Mouse (Mus musculus): ENCODE data around the gene Shroom3. TPM values are rescaled to one million over a fixed set of nuclear protein-coding genes. Genes with fewer than 3 reads are reported as not detected.

Gene Shroom3
- polyA plus RNA-seq, 1 experiment from 2014 or later: 1.1 TPM

- WGBS: 79% methylated on average over 17 of the region's 17 CpGs
- Histone ChIP-seq H3K4me1 (ENCODE audit: control insufficient read depth, insufficient read depth, low read length) (peaks cover 4% of the 10 kb centered on the region; the same call in 1 of the 2 replicates), H3K27me3 (ENCODE audit: control insufficient read depth, insufficient read depth, low read depth, low read length) (no peaks in the 10 kb centered on the region), H3K27ac (ENCODE audit: low read length) (no peak overlapping the region), H3K36me3 (ENCODE audit: control insufficient read depth, insufficient read depth, low read length) (no peaks in the 10 kb centered on the region), H3K9me3 (replicated peaks; ENCODE audit: control insufficient read depth, low read length, poor library complexity, severe bottlenecking) (no peaks in the 10 kb centered on the region), H3K4me3 (ENCODE audit: low read depth, low read length) (no peak overlapping the region), H3K9ac (ENCODE audit: low read depth, low read length) (no peak overlapping the region), H3K4me2 (ENCODE audit: low read length) (no peak overlapping the region)
- ATAC-seq: no peak
Observed at GRCm38 (mm10) chr5:93000774-93001757, 317.8 kb downstream of the Shroom3 start.

DNA sequence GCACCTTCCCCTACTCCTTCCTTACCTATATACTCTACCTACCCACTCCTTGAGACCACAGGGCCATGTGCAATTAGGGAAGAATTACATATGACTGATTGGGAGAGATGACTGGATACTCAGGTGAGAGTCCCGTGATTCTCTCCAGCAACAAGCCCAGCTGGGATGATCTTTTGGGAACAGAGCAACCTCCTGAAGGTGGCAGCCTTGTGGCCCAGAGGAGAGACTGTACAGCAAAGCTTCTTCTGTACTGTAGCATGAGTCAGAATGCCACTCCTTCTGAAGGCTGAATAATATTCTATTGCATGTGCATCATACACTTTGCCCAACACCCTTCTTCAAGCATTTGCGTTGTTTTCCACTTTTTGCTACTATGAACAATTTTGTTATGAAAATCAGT lies 319.4 kb downstream of the Shroom3 start:
- Histone ChIP-seq H3K27me3 (ENCODE audit: control insufficient read depth, insufficient read depth, low read depth, low read length) (no peaks in the 10 kb centered on the region), H3K4me2 (ENCODE audit: low read length) (no peak overlapping the region), H3K4me3 (ENCODE audit: low read depth, low read length) (no peak overlapping the region), H3K9ac (ENCODE audit: low read depth, low read length) (no peak overlapping the region), H3K4me1 (ENCODE audit: control insufficient read depth, insufficient read depth, low read length) (peaks cover 4% of the 10 kb centered on the region; the same call in 1 of the 2 replicates), H3K9me3 (replicated peaks; ENCODE audit: control insufficient read depth, low read length, poor library complexity, severe bottlenecking) (no peaks in the 10 kb centered on the region), H3K36me3 (ENCODE audit: control insufficient read depth, insufficient read depth, low read length) (no peaks in the 10 kb centered on the region), H3K27ac (ENCODE audit: low read length) (no peak overlapping the region)
- ATAC-seq: no peak
- WGBS: 90% methylated on average over 2 of the region's 2 CpGs

- Histone ChIP-seq H3K4me3 (ENCODE audit: low read depth, low read length) (peak overlapping the region; percentile 19), H3K36me3 (ENCODE audit: control insufficient read depth, insufficient read depth, low read length) (no peaks in the 10 kb centered on the region), H3K4me2 (ENCODE audit: low read length) (peak overlapping the region; percentile 46), H3K27ac (ENCODE audit: low read length) (no peak overlapping the region), H3K4me1 (ENCODE audit: control insufficient read depth, insufficient read depth, low read length) (peaks cover 4% of the 10 kb centered on the region; the same call in 1 of the 2 replicates), H3K27me3 (ENCODE audit: control insufficient read depth, insufficient read depth, low read depth, low read length) (no peaks in the 10 kb centered on the region), H3K9ac (ENCODE audit: low read depth, low read length) (no peak overlapping the region), H3K9me3 (replicated peaks; ENCODE audit: control insufficient read depth, low read length, poor library complexity, severe bottlenecking) (no peaks in the 10 kb centered on the region)
- ATAC-seq: peak; percentile 22; the same call in 1 of the 2 replicates
- 11% methylated on average over 20 of the region's 20 CpGs for WGBS
Observed at GRCm38 (mm10) chr5:93005229-93005814, 322.1 kb downstream of the Shroom3 start.

- H3K4me3 ChIP-seq (ENCODE audit: low read depth, low read length): peak overlapping the region; percentile 19; the same call in 1 of the 2 replicates
- H3K36me3 ChIP-seq (ENCODE audit: control insufficient read depth, insufficient read depth, low read length): no peaks in the 10 kb centered on the region
- no peak overlapping the region for H3K9ac ChIP-seq (ENCODE audit: low read depth, low read length)
- ATAC-seq: peak; percentile 72
- H3K27me3 ChIP-seq (ENCODE audit: control insufficient read depth, insufficient read depth, low read depth, low read length): no peaks in the 10 kb centered on the region
- H3K27ac ChIP-seq (ENCODE audit: low read length): no peak overlapping the region
- H3K4me2 ChIP-seq (ENCODE audit: low read length): peak overlapping the region; percentile 46
- peaks cover 4% of the 10 kb centered on the region; the same call in 1 of the 2 replicates for H3K4me1 ChIP-seq (ENCODE audit: control insufficient read depth, insufficient read depth, low read length)
- 36% methylated on average over 14 of the region's 14 CpGs for WGBS
- H3K9me3 ChIP-seq (replicated peaks; ENCODE audit: control insufficient read depth, low read length, poor library complexity, severe bottlenecking): no peaks in the 10 kb centered on the region
Observed at GRCm38 (mm10) chr5:93005815-93006341, 322.6 kb downstream of the Shroom3 start.

DNA sequence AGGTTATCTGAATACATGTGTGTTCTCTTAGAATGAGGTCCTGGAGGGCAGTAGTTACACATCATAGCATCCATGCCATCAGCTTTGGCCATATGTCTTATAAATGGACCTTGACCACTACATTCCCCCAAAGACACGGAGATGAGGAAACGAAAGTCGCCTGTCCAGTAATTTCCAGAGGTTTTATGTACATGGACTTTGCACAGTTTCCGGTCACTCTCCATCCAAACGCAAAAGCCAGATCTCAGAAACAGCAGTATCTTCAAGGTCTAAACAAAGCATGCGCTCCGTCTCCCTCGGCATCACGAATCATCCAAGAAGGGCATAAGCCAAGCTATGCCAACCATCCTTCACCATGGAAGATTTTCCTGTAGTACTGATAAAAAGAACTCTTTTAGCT lies 325.0 kb downstream of the Shroom3 start:
- no peak overlapping the region for H3K4me3 ChIP-seq (ENCODE audit: low read depth, low read length)
- ATAC-seq: no peak
- peaks cover 4% of the 10 kb centered on the region; the same call in 1 of the 2 replicates for H3K4me1 ChIP-seq (ENCODE audit: control insufficient read depth, insufficient read depth, low read length)
- no peaks in the 10 kb centered on the region for H3K27me3 ChIP-seq (ENCODE audit: control insufficient read depth, insufficient read depth, low read depth, low read length)
- no peak overlapping the region for H3K27ac ChIP-seq (ENCODE audit: low read length)
- H3K4me2 ChIP-seq (ENCODE audit: low read length): no peak overlapping the region
- no peaks in the 10 kb centered on the region for H3K9me3 ChIP-seq (replicated peaks; ENCODE audit: control insufficient read depth, low read length, poor library complexity, severe bottlenecking)
- WGBS: 96% methylated on average over 9 of the region's 9 CpGs
- no peaks in the 10 kb centered on the region for H3K36me3 ChIP-seq (ENCODE audit: control insufficient read depth, insufficient read depth, low read length)
- H3K9ac ChIP-seq (ENCODE audit: low read depth, low read length): no peak overlapping the region

MicroRNAs within 50 kb of the gene (microRNA counts, 519-probe panel; counts per million panel counts)
- 2,144 counts per million, percentile 60 among the panel's probes with 10 or more counts for microRNA mmu-miR-1961

Small RNAs within 50 kb of the gene (microRNA-seq; reads per million reads assigned to microRNA genes)
- not detected for gene Mir1961

Other genes starting within 250 kb of the Shroom3 start
- 57.8 and 62.0 TPM in 2 replicates for gene Nup54, start 248.2 kb upstream of the Shroom3 start, polyA plus RNA-seq (2015; fragmentation: Nextera tagmentation; extraction: Ambion mirVana)
- gene Scarb2, start 176.6 kb upstream of the Shroom3 start, polyA plus RNA-seq (2015; fragmentation: Nextera tagmentation; extraction: Ambion mirVana): 26.7 and 27.8 TPM in 2 replicates
- 1.3 and 2.1 TPM in 2 replicates for gene Fam47e, start 128.4 kb upstream of the Shroom3 start, polyA plus RNA-seq (2015; fragmentation: Nextera tagmentation; extraction: Ambion mirVana)
- gene Stbd1, start 80.4 kb upstream of the Shroom3 start, polyA plus RNA-seq (2015; fragmentation: Nextera tagmentation; extraction: Ambion mirVana): 5.7 and 5.9 TPM in 2 replicates
- gene Ccdc158, start 8.2 kb upstream of the Shroom3 start, polyA plus RNA-seq (2015; fragmentation: Nextera tagmentation; extraction: Ambion mirVana): 0.57 and 0.63 TPM in 2 replicates